Mouse (Mus musculus) erythroblast, embryonic 14.5 days (primary cell): ENCODE results near the gene Agbl1. TPM values are rescaled to one million over a fixed set of nuclear protein-coding genes. Genes with fewer than 3 reads are reported as not detected.

Experiments used
- H3K27me3 ChIP-seq: 2 replicates; pipeline ENCODE4 v1.6.1; 2012; ENCODE audit warnings: inconsistent platforms; ENCODE audit not compliant: control insufficient read depth
- H3K36me3 ChIP-seq: 2 replicates; pipeline ENCODE4 v1.6.1; 2012; ENCODE audit warnings: mild to moderate bottlenecking, inconsistent platforms; ENCODE audit not compliant: control insufficient read depth
- H3K4me1 ChIP-seq: 2 replicates; pipeline ENCODE4 v1.6.1; 2012; ENCODE audit warnings: inconsistent platforms; ENCODE audit not compliant: control insufficient read depth
- H3K4me3 ChIP-seq: replicated peaks from 2 replicates; pipeline ENCODE3; 2012; ENCODE audit warnings: moderate library complexity, mild to moderate bottlenecking, inconsistent platforms
- H3K9me3 ChIP-seq: 2 replicates; pipeline ENCODE4 v1.6.1; 2012; ENCODE audit warnings: low read length, inconsistent platforms, mixed read lengths; ENCODE audit not compliant: control insufficient read depth
- GATA1 ChIP-seq: IDR thresholded peaks from 2 replicates; pipeline ENCODE4 v1.6.1; 2012; ENCODE audit warnings: low read length, inconsistent platforms, mixed read lengths
- TAL1 ChIP-seq: IDR thresholded peaks from 3 replicates; pipeline ENCODE4 v1.6.1; 2012; ENCODE audit warnings: low read length, inconsistent platforms, mixed read lengths
- polyA plus RNA-seq: library from polyadenylated mRNA; stranded (reverse); fragments of >175 nt; gene quantifications from 2 replicates; pipeline ENCODE4 v1.2.3, GENCODE M21; 2012

The Agbl1 gene
- polyA plus RNA-seq, 1 experiment, result not detected

DNA sequence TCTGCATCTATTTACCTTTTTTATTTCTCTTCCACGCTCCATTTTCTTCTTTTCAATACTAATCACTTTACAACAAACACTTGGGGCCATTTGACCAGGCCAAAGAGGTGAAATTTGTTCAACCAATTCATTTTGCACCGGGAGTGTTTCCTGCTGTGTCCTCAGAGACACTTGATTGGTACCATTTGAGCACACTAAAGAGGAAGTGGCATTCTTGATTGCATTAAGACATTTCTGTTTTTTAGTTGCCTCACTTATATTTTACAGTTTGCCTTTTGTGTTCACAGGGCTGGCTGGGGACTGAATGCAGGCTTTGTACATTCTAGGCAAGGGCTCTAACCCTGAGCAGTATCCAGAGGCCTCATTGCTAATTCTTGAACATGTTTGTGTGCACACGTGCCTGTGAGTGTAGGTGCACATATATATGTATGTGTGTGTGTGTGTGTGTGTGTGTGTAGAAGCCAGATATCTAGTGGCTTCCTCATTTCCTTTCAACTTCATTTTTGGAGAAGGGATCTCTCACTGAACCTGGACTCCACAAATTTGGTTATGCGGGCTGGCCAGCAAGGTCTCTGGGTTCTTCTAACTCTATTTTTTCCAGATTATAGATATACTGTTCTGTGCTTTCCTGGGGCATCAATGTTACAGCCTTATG lies 182.4 kb downstream of the Agbl1 start:
- TF ChIP-seq TAL1 (no peak), GATA1 (no peak)
- Histone ChIP-seq H3K4me3 (no peak overlapping the region), H3K9me3 (peaks cover 6% of the 10 kb centered on the region), H3K4me1 (no peaks in the 10 kb centered on the region), H3K36me3 (no peaks in the 10 kb centered on the region), H3K27me3 (no peaks in the 10 kb centered on the region)

DNA sequence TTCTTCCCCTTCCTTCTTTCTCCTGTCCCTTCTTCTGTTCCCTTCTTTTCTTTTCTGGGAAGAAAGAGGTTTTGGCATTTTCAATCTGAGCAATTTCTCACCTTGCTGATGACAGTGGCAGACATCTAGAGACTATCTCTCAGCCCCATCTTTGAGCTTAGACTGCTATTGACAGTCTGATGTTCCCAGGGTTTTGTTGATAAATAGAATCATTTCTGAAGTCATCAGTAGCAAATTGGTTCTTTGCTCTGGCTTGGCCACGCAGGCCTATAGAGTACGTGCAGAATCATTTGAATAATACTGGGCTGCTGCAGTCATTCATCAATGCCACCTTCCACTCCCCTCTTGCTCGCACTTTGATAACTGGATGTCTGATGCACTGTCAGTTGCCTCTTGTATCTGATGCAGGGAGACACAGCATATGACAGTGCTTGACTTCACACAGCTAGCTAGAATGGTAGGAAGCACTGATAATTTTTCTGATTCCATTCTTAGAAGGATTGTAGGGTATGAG lies 186.5 kb downstream of the Agbl1 start:
- Histone ChIP-seq H3K4me3 (no peak overlapping the region), H3K36me3 (no peaks in the 10 kb centered on the region), H3K9me3 (peaks cover 2% of the 10 kb centered on the region; the same call in 1 of the 2 replicates), H3K27me3 (no peaks in the 10 kb centered on the region), H3K4me1 (no peaks in the 10 kb centered on the region)
- TF ChIP-seq TAL1, result no peak
- TF ChIP-seq GATA1, result no peak

GRCm38 (mm10) chr7:76438581-76438980 lies 208.9 kb downstream of the Agbl1 start:
- H3K4me1 ChIP-seq, result no peaks in the 10 kb centered on the region
- H3K4me3 ChIP-seq, result no peak overlapping the region
- peaks cover 4% of the 10 kb centered on the region; the same call in 1 of the 2 replicates for H3K9me3 ChIP-seq
- H3K27me3 ChIP-seq, result no peaks in the 10 kb centered on the region
- H3K36me3 ChIP-seq, result no peaks in the 10 kb centered on the region
- TF ChIP-seq GATA1 (no peak), TAL1 (no peak)

- Histone ChIP-seq H3K27me3 (no peaks in the 10 kb centered on the region), H3K4me3 (no peak overlapping the region), H3K36me3 (no peaks in the 10 kb centered on the region), H3K4me1 (no peaks in the 10 kb centered on the region), H3K9me3 (peaks cover 4% of the 10 kb centered on the region; the same call in 1 of the 2 replicates)
- TF ChIP-seq TAL1, result no peak
- no peak for TF ChIP-seq GATA1
These were observed 209.3 kb downstream of the Agbl1 start for GRCm38 (mm10) chr7:76438988-76439387.

GRCm38 (mm10) chr7:76462361-76463001 lies 232.8 kb downstream of the Agbl1 start:
- H3K4me3 ChIP-seq, result no peak overlapping the region
- no peak for TF ChIP-seq TAL1
- TF ChIP-seq GATA1, result no peak
- no peaks in the 10 kb centered on the region for H3K36me3 ChIP-seq
- H3K4me1 ChIP-seq, result no peaks in the 10 kb centered on the region
- H3K9me3 ChIP-seq, result no peaks in the 10 kb centered on the region
- no peaks in the 10 kb centered on the region for H3K27me3 ChIP-seq

GRCm38 (mm10) chr7:76466427-76466826 lies 236.7 kb downstream of the Agbl1 start:
- no peak for TF ChIP-seq TAL1
- no peak for TF ChIP-seq GATA1

GRCm38 (mm10) chr7:76474233-76474632 lies 244.5 kb downstream of the Agbl1 start:
- Histone ChIP-seq H3K4me1 (no peaks in the 10 kb centered on the region), H3K36me3 (no peaks in the 10 kb centered on the region), H3K9me3 (no peaks in the 10 kb centered on the region; the same call in 1 of the 2 replicates), H3K27me3 (no peaks in the 10 kb centered on the region), H3K4me3 (no peak overlapping the region)
- TF ChIP-seq GATA1 (no peak), TAL1 (no peak)

More at GRCm38 (mm10) chr7:76466427-76466826, 236.7 kb downstream of the Agbl1 start:
- H3K4me3 ChIP-seq, result no peak overlapping the region
- H3K9me3 ChIP-seq, result no peaks in the 10 kb centered on the region
- no peaks in the 10 kb centered on the region for H3K4me1 ChIP-seq
- H3K27me3 ChIP-seq, result no peaks in the 10 kb centered on the region
- H3K36me3 ChIP-seq, result no peaks in the 10 kb centered on the region

DNA sequence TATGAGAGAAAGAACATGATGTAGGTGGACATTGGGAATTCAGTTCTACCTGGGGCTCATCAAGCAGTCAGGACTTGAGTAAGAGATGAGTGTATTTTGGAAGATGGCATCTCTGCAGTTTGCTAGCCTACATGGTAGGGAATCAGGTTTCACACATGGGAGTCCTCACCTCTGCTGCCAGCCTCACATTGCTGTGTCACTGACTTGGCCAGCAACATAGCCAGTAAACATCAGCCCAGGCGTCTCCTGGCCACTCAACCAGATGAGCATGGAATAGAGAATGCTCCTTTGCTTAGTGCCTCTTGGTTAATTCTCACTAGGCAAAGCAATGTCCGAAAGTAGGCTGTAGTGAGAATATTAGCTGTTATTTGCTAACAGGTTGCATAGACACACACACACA lies 255.9 kb downstream of the Agbl1 start:
- Histone ChIP-seq H3K9me3 (peaks cover 3% of the 10 kb centered on the region; the same call in 1 of the 2 replicates), H3K4me1 (no peaks in the 10 kb centered on the region), H3K36me3 (no peaks in the 10 kb centered on the region), H3K4me3 (no peak overlapping the region), H3K27me3 (no peaks in the 10 kb centered on the region)
- no peak for TF ChIP-seq GATA1
- TF ChIP-seq TAL1, result no peak

- Histone ChIP-seq H3K36me3 (no peaks in the 10 kb centered on the region), H3K4me1 (no peaks in the 10 kb centered on the region), H3K4me3 (no peak overlapping the region), H3K27me3 (no peaks in the 10 kb centered on the region), H3K9me3 (peaks cover 3% of the 10 kb centered on the region; the same call in 1 of the 2 replicates)
- TF ChIP-seq GATA1 (no peak), TAL1 (no peak)
These were observed 257.8 kb downstream of the Agbl1 start for GRCm38 (mm10) chr7:76487519-76487918.
